Mouse (Mus musculus): ENCODE results near the gene Gm16368. TPM values are rescaled to one million over a fixed set of nuclear protein-coding genes. Genes with fewer than 3 reads are reported as not detected.
"Not testable (repeated sequence)": the region's sequence is repeated elsewhere in the genome, so short reads cannot be mapped to it uniquely, and the experiment has no call there.

Gene Gm16368
- total RNA-seq (2021), result not detected
- long read RNA-seq, experiment 1, result 0 reads
- long read RNA-seq, experiment 2, result 0 reads

DNA sequence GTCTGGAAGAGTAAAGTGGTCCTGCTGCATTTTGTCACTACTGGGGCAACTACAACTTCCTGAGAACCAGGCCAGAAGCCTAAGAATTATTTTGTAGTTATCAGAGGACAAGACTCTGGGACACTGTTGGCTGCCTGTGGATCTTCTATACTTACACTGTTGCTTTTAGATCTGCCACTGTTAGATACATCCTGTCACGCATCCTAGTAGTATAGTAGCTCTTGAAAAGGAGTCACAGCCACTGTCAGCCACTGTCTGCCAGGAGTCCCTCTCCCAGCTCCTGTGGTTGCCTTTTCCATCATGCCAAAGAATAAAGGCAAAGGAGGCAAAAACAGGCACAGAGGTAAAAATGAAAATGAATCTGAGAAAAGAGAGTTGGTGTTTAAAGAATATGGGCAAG, at the start of gene Gm16368:
Gene Gm16368 (plus strand): TSS at position 301 of the 400 bp plus-strand sequence.
- DNase-seq (ENCODE audit: low spot score in 2 of 2), result not testable (repeated sequence)

DNA sequence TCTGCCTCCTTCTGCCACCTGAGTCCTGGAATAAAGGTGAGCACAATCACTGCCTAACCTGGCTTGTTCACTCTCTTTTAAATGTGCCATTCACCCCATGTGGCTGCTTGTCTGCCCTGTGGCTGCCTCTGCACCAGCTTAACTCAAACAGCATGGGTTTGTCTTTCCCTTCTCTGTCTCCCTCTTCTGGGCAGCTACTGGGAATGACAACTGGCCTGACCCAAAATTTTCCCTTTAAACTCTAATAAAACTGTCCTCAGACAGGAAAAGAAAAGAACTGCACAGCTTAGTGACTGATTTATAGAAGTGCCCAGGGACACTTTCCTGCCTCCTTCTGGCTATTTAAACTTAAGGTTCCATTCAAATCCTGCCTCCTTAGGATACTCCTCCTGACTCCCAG, 44.4 kb upstream of the Gm16368 start:
- DNase-seq (ENCODE audit: low spot score in 2 of 2), result not testable (repeated sequence)

DNA sequence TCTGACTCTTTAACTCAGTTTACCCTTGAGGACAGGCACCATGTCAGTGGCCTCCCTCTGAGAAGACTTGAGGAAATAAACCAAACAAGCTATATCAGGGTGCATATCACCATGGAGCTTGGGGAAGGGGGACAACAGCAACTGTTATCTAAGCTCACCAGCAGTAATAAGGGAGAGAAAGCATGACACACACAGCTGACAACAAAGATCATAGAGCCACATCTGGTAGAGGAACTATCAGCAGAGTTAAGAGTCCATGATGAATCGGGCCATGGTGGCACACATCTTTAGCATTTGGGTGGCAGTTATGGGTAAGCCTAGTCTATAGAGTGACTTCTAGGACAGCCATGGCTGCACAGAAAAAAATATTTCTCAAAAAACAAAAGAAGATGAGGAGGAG, 43.8 kb upstream of the Gm16368 start:
- DNase-seq (ENCODE audit: low spot score in 2 of 2), result not testable (repeated sequence)

DNA sequence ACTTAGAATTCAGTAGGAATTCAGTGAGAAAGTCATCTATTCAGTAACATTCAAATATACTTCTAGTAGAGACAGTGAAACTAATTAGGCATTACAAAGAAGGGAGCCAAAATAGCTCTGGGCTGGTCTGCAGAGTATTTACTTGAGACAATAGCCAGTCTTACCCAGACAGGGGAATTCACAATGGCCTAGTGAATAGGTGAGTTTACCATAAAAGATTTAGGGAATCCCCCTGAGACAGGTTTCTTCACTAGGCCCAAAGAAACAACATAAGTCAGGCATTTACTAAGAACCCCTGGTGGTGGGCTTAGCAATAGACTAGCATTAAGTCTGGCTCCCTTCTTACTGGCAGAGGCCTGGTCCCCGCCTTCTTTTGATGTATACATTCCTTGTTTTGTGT, 38.3 kb upstream of the Gm16368 start:
- not testable (repeated sequence) for DNase-seq (ENCODE audit: low spot score in 2 of 2)

Other genes starting within 250 kb of the Gm16368 start
- not detected for gene Gm2001, start 241.4 kb upstream of the Gm16368 start, total RNA-seq (2021)
- gene Gm2016, start 209.6 kb upstream of the Gm16368 start, total RNA-seq (2021), result not detected
- not detected for gene Gm2022, start 188.3 kb upstream of the Gm16368 start, total RNA-seq (2021)
- gene Gm2035, start 163.8 kb upstream of the Gm16368 start, total RNA-seq (2021), result not detected
- not detected for gene Gm2042, start 129.6 kb upstream of the Gm16368 start, total RNA-seq (2021)
- gene Gm2075, start 71.8 kb upstream of the Gm16368 start, total RNA-seq (2021), result not detected
- not detected for gene Gm6803, start 64.9 kb upstream of the Gm16368 start, total RNA-seq (2021)
- gene Gm2056, start 56.7 kb upstream of the Gm16368 start, total RNA-seq (2021), result not detected
- gene Gm10436, start 98.4 kb downstream of the Gm16368 start, total RNA-seq (2021), result not detected
- gene Gm8332, start 166.4 kb downstream of the Gm16368 start, total RNA-seq (2021), result not detected
- gene Gm5662, start 190.8 kb downstream of the Gm16368 start, total RNA-seq (2021), result not detected
- not detected for gene Gm5039, start 240.3 kb downstream of the Gm16368 start, total RNA-seq (2021)

Data from layer of hippocampus, postnatal 14 days (tissue).